In the genomic region with DNA sequence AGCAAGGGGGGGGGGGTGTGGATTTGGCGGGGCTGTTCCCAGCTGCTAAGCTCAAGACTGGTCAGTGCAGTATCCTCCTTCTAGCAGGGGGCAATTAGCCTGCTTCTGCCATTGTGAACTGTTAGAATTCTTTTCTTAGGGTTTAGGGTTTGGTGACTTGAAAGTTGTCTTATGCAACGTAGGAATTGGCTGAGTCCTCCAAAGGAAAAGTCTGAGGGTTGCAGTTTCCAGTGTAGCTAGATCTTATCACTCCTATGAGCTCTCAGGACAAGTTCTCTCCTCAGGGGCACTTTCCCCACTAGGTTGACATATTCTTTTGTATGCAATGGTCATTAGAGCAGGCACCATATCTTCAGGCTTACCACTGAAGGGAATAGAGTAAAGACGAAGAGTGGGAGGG, we compare ENCODE assay signal across 13 mouse cellular contexts. TPM values are rescaled to one million over a fixed set of nuclear protein-coding genes. Genes with fewer than 3 reads are reported as not detected.
DNase-seq lines count a peak whose midpoint lies in the region; ATAC-seq and TF ChIP-seq lines count a peak whose summit lies in the region.
"Had no signal": no experiment of that assay in that cellular context is flagged by ENCODE, and none has a peak within 500 bp of the region (broad histone marks: within the 10 kb centered on the region; RNA-seq: fewer than 3 reads in every experiment).

No protein-coding gene starts in this region.

- 24% methylated on average over 3 of the region's 3 CpGs for WGBS in heart, embryonic 16.5 days
- 14% methylated on average over 3 of the region's 3 CpGs for WGBS in midbrain, embryonic 16.5 days
- WGBS in midbrain, embryonic 10.5 days = 23% methylated on average over 3 of the region's 3 CpGs
- 19% methylated on average over 3 of the region's 3 CpGs for WGBS in hindbrain, postnatal 0 days

- H3K36me3 ChIP-seq in heart, embryonic 16.5 days (ENCODE audit: control insufficient read depth, insufficient read depth) = no peaks in the 10 kb centered on the region
- no peaks in the 10 kb centered on the region for H3K36me3 ChIP-seq in midbrain, embryonic 16.5 days (ENCODE audit: control insufficient read depth, insufficient read depth, low read length)
- no peaks in the 10 kb centered on the region for H3K36me3 ChIP-seq in midbrain, embryonic 10.5 days
- no peaks in the 10 kb centered on the region for H3K36me3 ChIP-seq in hindbrain, postnatal 0 days (ENCODE audit: insufficient read depth, low read length)

- no peak for DNase-seq in heart, postnatal 4 days
- no peak for DNase-seq in midbrain, embryonic 10.5 days (ENCODE audit: low spot score)
- DNase-seq in hindbrain, postnatal 0 days (ENCODE audit: low spot score) = no peak
- DNase-seq in cerebellum, postnatal 14 days = no peak
- DNase-seq in ovary, postnatal 36 days (ENCODE audit: low spot score) = no peak
- DNase-seq in gastrocnemius, adult 18-20 months (ENCODE audit: low spot score) = no peak
- DNase-seq: cerebellum, adult 8-10 months; heart, postnatal 36 days; liver; lung, postnatal 4 days; right cerebral cortex, postnatal 14 days had no signal

- no peak overlapping the region for H3K9ac ChIP-seq in heart, embryonic 16.5 days (ENCODE audit: low read length)
- H3K9ac ChIP-seq in midbrain, embryonic 16.5 days (ENCODE audit: low read depth, low read length) = no peak overlapping the region
- no peak overlapping the region for H3K9ac ChIP-seq in hindbrain, postnatal 0 days (replicated peaks; ENCODE audit: low read length)

- H3K27me3 ChIP-seq in heart, embryonic 16.5 days (ENCODE audit: control insufficient read depth, insufficient read depth, low read length) = peaks cover 34% of the 10 kb centered on the region
- H3K27me3 ChIP-seq in midbrain, embryonic 16.5 days (ENCODE audit: control insufficient read depth, insufficient read depth, low read depth, low read length) = peaks cover 14% of the 10 kb centered on the region
- peaks cover 57% of the 10 kb centered on the region for H3K27me3 ChIP-seq in midbrain, embryonic 10.5 days (ENCODE audit: low read depth, poor library complexity, severe bottlenecking)
- H3K27me3 ChIP-seq in hindbrain, postnatal 0 days (ENCODE audit: insufficient read depth, low read length) = no peaks in the 10 kb centered on the region

- no peaks in the 10 kb centered on the region for H3K9me3 ChIP-seq in heart, embryonic 16.5 days (replicated peaks; ENCODE audit: control insufficient read depth, low read length)
- H3K9me3 ChIP-seq in midbrain, embryonic 16.5 days (replicated peaks; ENCODE audit: control insufficient read depth, low read length, poor library complexity, severe bottlenecking) = no peaks in the 10 kb centered on the region
- no peaks in the 10 kb centered on the region for H3K9me3 ChIP-seq in midbrain, embryonic 10.5 days (replicated peaks)
- no peaks in the 10 kb centered on the region for H3K9me3 ChIP-seq in hindbrain, postnatal 0 days (ENCODE audit: low read length)

- no peak for ATAC-seq in heart, embryonic 16.5 days (replicated peaks; ENCODE audit: extremely low read depth, insufficient read depth, low FRiP score)
- peak; percentile 16; the same call in 1 of the 2 replicates for ATAC-seq in midbrain, embryonic 16.5 days
- no peak for ATAC-seq in hindbrain, postnatal 0 days

- H3K4me2 ChIP-seq in heart, embryonic 16.5 days (ENCODE audit: low read depth, low read length) = peak overlapping the region; percentile 100; the same call in 1 of the 2 replicates
- H3K4me2 ChIP-seq in midbrain, embryonic 16.5 days (ENCODE audit: low read length) = peak overlapping the region; percentile 73; the same call in 1 of the 2 replicates
- H3K4me2 ChIP-seq in hindbrain, postnatal 0 days (ENCODE audit: low read depth, low read length) = peak overlapping the region; percentile 100

- TF ChIP-seq CTCF in hindbrain, postnatal 0 days (IDR thresholded peaks at IDR 0.05; ENCODE audit: low read depth) = no peak

- peaks cover 23% of the 10 kb centered on the region for H3K4me1 ChIP-seq in heart, embryonic 16.5 days (ENCODE audit: control insufficient read depth, insufficient read depth, low read length)
- H3K4me1 ChIP-seq in midbrain, embryonic 16.5 days (ENCODE audit: control insufficient read depth, insufficient read depth, low read length) = no peaks in the 10 kb centered on the region
- peaks cover 16% of the 10 kb centered on the region for H3K4me1 ChIP-seq in midbrain, embryonic 10.5 days
- no peaks in the 10 kb centered on the region for H3K4me1 ChIP-seq in hindbrain, postnatal 0 days (ENCODE audit: insufficient read depth, low read length)

- H3K4me3 ChIP-seq in heart, embryonic 16.5 days (ENCODE audit: low read length) = no peak overlapping the region
- peak overlapping the region; percentile 58; the same call in 1 of the 2 replicates for H3K4me3 ChIP-seq in midbrain, embryonic 16.5 days (ENCODE audit: low read depth, low read length)
- no peak overlapping the region for H3K4me3 ChIP-seq in midbrain, embryonic 10.5 days
- no peak overlapping the region for H3K4me3 ChIP-seq in hindbrain, postnatal 0 days (ENCODE audit: low read length)

- no peak overlapping the region for H3K27ac ChIP-seq in heart, embryonic 16.5 days (ENCODE audit: low read length)
- no peak overlapping the region for H3K27ac ChIP-seq in midbrain, embryonic 16.5 days (ENCODE audit: low read length)
- no peak overlapping the region for H3K27ac ChIP-seq in midbrain, embryonic 10.5 days (replicated peaks)
- H3K27ac ChIP-seq in hindbrain, postnatal 0 days = no peak overlapping the region

RNA-seq across cellular contexts. Expression of a gene that starts 1.2 kb away (rescaled TPM):
- 1.9 and 2.3 TPM in 2 replicates for polyA plus RNA-seq in heart, embryonic 16.5 days (2015; fragmentation: Nextera tagmentation; extraction: Ambion mirVana)
- under 1 TPM; 0.23 to 0.24 TPM for total RNA-seq in heart, postnatal 4 days (2021)
- polyA plus RNA-seq in midbrain, embryonic 16.5 days (2015; fragmentation: Nextera tagmentation; extraction: Ambion mirVana) = 13.3 and 20.5 TPM in 2 replicates
- 0.53 and 0.93 TPM in 2 replicates for polyA plus RNA-seq in midbrain, embryonic 10.5 days (2016; fragmentation: Nextera tagmentation; extraction: Ambion mirVana)
- 13.9 and 16.2 TPM in 2 replicates for total RNA-seq in hindbrain, postnatal 0 days (2014; rRNA removed)
- polyA plus RNA-seq in hindbrain, postnatal 0 days (2015; fragmentation: Nextera tagmentation; extraction: Ambion mirVana) = 17.4 and 21.8 TPM in 2 replicates
- total RNA-seq in gastrocnemius, adult 18-20 months (2021) = not detected
- total RNA-seq: heart, postnatal 36 days had no signal
